Mouse (Mus musculus) lung, embryonic 15.5 days (tissue): ENCODE data around the gene Tmem167. TPM values are rescaled to one million over a fixed set of nuclear protein-coding genes. Genes with fewer than 3 reads are reported as not detected.
"Not testable (repeated sequence)": the region's sequence is repeated elsewhere in the genome, so short reads cannot be mapped to it uniquely, and the experiment has no call there.

ENCODE experiments used
- ATAC-seq: fragments of 200-750 bp; cut with Nextera tagmentation; 2 replicates; pipeline ENCODE4 v1.8.0; 2017; ENCODE audit warnings: moderate number of reproducible peaks, borderline replicate concordance; ENCODE audit not compliant: low FRiP score, low TSS enrichment; ENCODE audit errors: extremely low read depth
- H3K27ac ChIP-seq: fragments of 300-500 bp; sonication (generic); 2 replicates; pipeline ENCODE4 v1.5.1; 2015; ENCODE audit warnings: moderate library complexity, mild to moderate bottlenecking, inconsistent platforms
- H3K27me3 ChIP-seq: fragments of 300-500 bp; sonication (generic); 2 replicates; pipeline ENCODE4 v1.6.1; 2015; ENCODE audit warnings: inconsistent platforms
- H3K36me3 ChIP-seq: fragments of 300-500 bp; sonication (generic); 2 replicates; pipeline ENCODE4 v1.6.1; 2015; ENCODE audit warnings: inconsistent platforms
- H3K4me1 ChIP-seq: fragments of 300-500 bp; sonication (generic); 2 replicates; pipeline ENCODE4 v1.6.1; 2015; ENCODE audit warnings: inconsistent platforms
- H3K4me2 ChIP-seq: fragments of 300-500 bp; sonication (generic); 2 replicates; pipeline ENCODE4 v1.6.1; 2015; ENCODE audit warnings: inconsistent platforms, mild to moderate bottlenecking, moderate library complexity
- H3K4me3 ChIP-seq: fragments of 300-500 bp; sonication (generic); 2 replicates; pipeline ENCODE4 v1.5.1; 2015; ENCODE audit warnings: mild to moderate bottlenecking, inconsistent platforms
- H3K9ac ChIP-seq: fragments of 300-500 bp; sonication (generic); 2 replicates; pipeline ENCODE4 v1.6.1; 2015; ENCODE audit warnings: inconsistent platforms
- H3K9me3 ChIP-seq: fragments of 300-500 bp; sonication (generic); 2 replicates; pipeline ENCODE4 v1.6.1; 2016; ENCODE audit warnings: inconsistent platforms
- WGBS: fragments of 180-500 bp; shearing (Covaris S2); methylation state at CpG from one replicate; pipeline ENCODE4 v1.1.7; 2015; 5-methylcytosine and 5-hydroxymethylcytosine counted together
- polyA plus RNA-seq: library from polyadenylated mRNA; unstranded; fragments of >200 nt; fragmentation: Nextera tagmentation; extraction: Ambion mirVana; gene quantifications from 2 replicates; pipeline ENCODE4 v1.2.1, GENCODE M21; 2015

Gene Tmem167
- polyA plus RNA-seq: 53.0 and 53.6 TPM in 2 replicates

DNA sequence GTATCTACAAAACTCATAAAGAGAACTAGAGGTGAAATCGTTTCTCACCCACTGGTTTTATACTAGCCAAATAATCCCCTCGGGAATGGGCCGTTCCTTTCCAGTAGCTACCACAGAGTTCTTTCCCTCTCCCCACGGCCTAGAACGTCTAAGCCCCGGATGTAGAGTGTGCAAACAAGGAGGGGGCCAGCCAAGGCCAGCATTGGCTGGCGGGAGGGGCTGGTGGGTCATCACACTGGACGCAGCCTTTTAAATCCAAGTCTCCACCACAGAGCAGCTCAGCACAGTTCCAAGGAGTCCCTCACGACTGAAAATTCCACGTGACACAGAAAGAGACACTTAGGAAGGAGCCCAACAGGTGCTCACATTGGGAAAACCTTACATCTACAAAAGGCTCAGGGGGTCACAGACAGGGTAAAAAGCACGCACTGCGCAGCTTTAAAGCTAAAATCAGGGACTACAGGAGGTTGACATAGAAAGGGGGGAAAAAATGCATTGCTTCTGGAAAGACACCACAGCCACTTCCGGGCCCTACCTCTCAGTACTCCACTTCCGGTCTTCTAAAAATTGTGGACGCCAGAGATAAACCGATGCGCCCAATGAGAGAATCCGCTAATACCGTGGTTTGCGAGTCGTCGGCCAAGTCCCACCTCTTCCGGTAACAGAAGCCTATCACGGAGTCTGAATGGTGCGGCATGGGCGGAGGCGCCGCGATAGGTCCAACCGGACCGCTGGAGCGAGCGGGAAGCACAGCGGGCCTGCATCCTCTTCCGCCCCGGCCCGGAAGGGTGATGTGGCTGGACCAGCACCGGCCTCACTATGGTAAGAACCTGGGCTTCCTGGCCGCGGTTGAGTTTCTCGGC lies at the start of gene Tmem167, which contains the start of gene Xrcc4:
Gene Tmem167, plus strand, starts transcription at position 162 of the 863 bp plus-strand sequence.
Gene Xrcc4, minus strand, starts transcription at position 647 of the 863 bp plus-strand sequence.
- H3K4me3 ChIP-seq: peak within 1 kb of the TSS; percentile 88
- ATAC-seq: peak; percentile 100
- no peaks in the 10 kb centered on the region for H3K9me3 ChIP-seq
- H3K27ac ChIP-seq: peak within 1 kb of the TSS; percentile 80
- H3K4me1 ChIP-seq: peaks cover 2% of the 10 kb centered on the region
- peak within 1 kb of the TSS; percentile 89 for H3K9ac ChIP-seq
- 0 out of 2 replicates have a peak, but pooled peaks cover 4% of the 10 kb centered on the region for H3K36me3 ChIP-seq
- no peaks in the 10 kb centered on the region for H3K27me3 ChIP-seq
- H3K4me2 ChIP-seq: peak within 1 kb of the TSS; percentile 88
- WGBS: 1% methylated on average over 41 of the region's 41 CpGs

GRCm38 (mm10) chr13:90039613-90040012 lies 49.3 kb upstream of the Tmem167 start:
- no peak overlapping the region for H3K4me3 ChIP-seq
- 7% methylated on average over 2 of the region's 2 CpGs for WGBS
- no peak for ATAC-seq

DNA sequence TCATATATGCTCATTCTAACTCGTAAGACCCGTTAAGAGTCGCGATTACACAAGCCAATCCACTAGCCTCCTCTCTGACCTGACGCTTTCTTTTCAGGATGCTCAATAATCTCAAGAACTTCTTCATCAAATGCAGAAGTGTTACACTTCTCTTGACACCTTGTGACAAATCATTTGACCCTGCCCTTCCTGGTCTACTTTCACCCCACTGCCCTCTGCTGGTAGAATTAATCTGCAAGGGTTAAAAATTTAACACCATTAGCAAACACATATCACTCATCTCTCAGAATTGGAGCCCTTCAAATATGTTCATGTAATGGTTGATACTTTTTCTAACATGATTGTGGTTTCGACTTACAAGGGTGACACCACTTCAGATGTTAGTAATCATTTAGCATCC lies 37.2 kb upstream of the Tmem167 start:
- no peaks in the 10 kb centered on the region for H3K36me3 ChIP-seq
- H3K27me3 ChIP-seq: no peaks in the 10 kb centered on the region
- H3K4me1 ChIP-seq: no peaks in the 10 kb centered on the region
- H3K4me2 ChIP-seq: no peak overlapping the region
- WGBS: 55% methylated on average over 6 of the region's 6 CpGs
- H3K27ac ChIP-seq: no peak overlapping the region
- no peak overlapping the region for H3K4me3 ChIP-seq
- ATAC-seq: no peak
- no peaks in the 10 kb centered on the region for H3K9me3 ChIP-seq
- no peak overlapping the region for H3K9ac ChIP-seq

More at GRCm38 (mm10) chr13:90039613-90040012, 49.3 kb upstream of the Tmem167 start:
- H3K9ac ChIP-seq: no peak overlapping the region
- H3K4me2 ChIP-seq: no peak overlapping the region
- H3K9me3 ChIP-seq: no peaks in the 10 kb centered on the region
- H3K27me3 ChIP-seq: no peaks in the 10 kb centered on the region
- H3K4me1 ChIP-seq: 0 out of 2 replicates have a peak, but pooled peaks cover 3% of the 10 kb centered on the region
- no peaks in the 10 kb centered on the region for H3K36me3 ChIP-seq
- no peak overlapping the region for H3K27ac ChIP-seq

GRCm38 (mm10) chr13:90052408-90052807 lies 36.5 kb upstream of the Tmem167 start:
- Histone ChIP-seq H3K4me1 (no peaks in the 10 kb centered on the region), H3K36me3 (no peaks in the 10 kb centered on the region), H3K4me2 (no peak overlapping the region), H3K27me3 (no peaks in the 10 kb centered on the region), H3K9me3 (no peaks in the 10 kb centered on the region), H3K9ac (no peak overlapping the region), H3K4me3 (no peak overlapping the region), H3K27ac (no peak overlapping the region)
- no peak for ATAC-seq
- 72% methylated on average over 3 of the region's 3 CpGs for WGBS

GRCm38 (mm10) chr13:90061877-90062276 lies 27.0 kb upstream of the Tmem167 start:
- WGBS: 81% methylated on average over 1 of the region's 1 CpGs
- Histone ChIP-seq H3K4me1 (no peaks in the 10 kb centered on the region), H3K9me3 (no peaks in the 10 kb centered on the region), H3K36me3 (no peaks in the 10 kb centered on the region), H3K4me2 (no peak overlapping the region), H3K27ac (no peak overlapping the region), H3K9ac (no peak overlapping the region), H3K27me3 (no peaks in the 10 kb centered on the region), H3K4me3 (no peak overlapping the region)
- no peak for ATAC-seq

GRCm38 (mm10) chr13:90089825-90090183 lies 881 bp downstream of the Tmem167 start:
- Histone ChIP-seq H3K9ac (peak overlapping the region; percentile 89), H3K36me3 (0 out of 2 replicates have a peak, but pooled peaks cover 4% of the 10 kb centered on the region), H3K9me3 (no peaks in the 10 kb centered on the region), H3K27me3 (no peaks in the 10 kb centered on the region), H3K4me1 (peaks cover 2% of the 10 kb centered on the region), H3K4me2 (peak overlapping the region; percentile 54), H3K4me3 (peak overlapping the region; percentile 88), H3K27ac (peak overlapping the region; percentile 79)
- 0% methylated on average over 26 of the region's 27 CpGs for WGBS
- peak; percentile 74 for ATAC-seq

DNA sequence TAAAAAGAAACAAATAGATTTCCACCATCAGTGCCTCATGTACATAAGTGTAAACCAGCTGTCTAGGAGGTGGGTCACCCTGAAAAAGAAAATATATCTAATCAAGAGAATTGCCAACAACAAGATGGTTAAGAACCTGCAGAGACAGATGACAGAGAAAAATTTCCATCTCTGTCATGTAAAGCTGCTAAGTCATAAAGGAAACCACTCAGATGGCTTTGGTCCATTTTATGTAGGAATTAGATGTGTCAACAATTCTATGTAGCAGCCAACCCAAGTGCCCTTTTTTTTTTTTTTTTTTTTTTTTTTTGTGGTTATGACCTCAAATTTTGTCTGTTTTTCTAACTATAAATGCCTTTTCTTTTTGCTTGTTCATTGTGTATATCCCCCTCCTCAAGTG lies 12.6 kb downstream of the Tmem167 start:
- Histone ChIP-seq H3K36me3 (peaks cover 34% of the 10 kb centered on the region), H3K27ac (no peak overlapping the region)
- ATAC-seq: no peak

GRCm38 (mm10) chr13:90106139-90106538 lies 17.2 kb downstream of the Tmem167 start:
- Histone ChIP-seq H3K4me2 (no peak overlapping the region), H3K4me1 (no peaks in the 10 kb centered on the region), H3K4me3 (no peak overlapping the region), H3K9me3 (no peaks in the 10 kb centered on the region), H3K9ac (no peak overlapping the region), H3K27ac (no peak overlapping the region), H3K36me3 (peaks cover 34% of the 10 kb centered on the region), H3K27me3 (no peaks in the 10 kb centered on the region)
- WGBS: 89% methylated on average over 7 of the region's 7 CpGs
- ATAC-seq: no peak

More for the DNA sequence above, 12.6 kb downstream of the Tmem167 start:
- no peaks in the 10 kb centered on the region for H3K27me3 ChIP-seq
- no peak overlapping the region for H3K9ac ChIP-seq
- no peak overlapping the region for H3K4me2 ChIP-seq
- H3K9me3 ChIP-seq: no peaks in the 10 kb centered on the region
- H3K4me3 ChIP-seq: no peak overlapping the region
- H3K4me1 ChIP-seq: no peaks in the 10 kb centered on the region

DNA sequence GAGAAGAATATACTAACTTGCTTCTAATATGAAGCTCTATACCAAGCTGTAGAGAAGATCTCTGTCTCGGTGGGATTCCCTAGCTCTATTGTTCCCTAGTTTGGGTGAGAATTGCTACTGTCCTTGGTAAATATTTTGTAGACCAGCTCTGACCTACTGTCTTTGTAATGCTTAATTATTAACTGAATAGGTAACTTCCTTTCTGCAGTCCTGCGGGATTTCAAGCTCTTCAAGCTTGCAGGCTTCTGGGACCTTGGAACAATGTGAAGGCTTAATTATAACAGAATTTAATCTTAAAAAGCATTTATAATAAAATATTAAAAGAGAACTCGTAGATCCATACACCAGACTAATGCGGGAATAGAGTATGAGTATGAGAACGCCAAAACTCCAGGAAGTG lies 19.8 kb downstream of the Tmem167 start:
- WGBS: 91% methylated on average over 5 of the region's 5 CpGs
- peaks cover 23% of the 10 kb centered on the region for H3K36me3 ChIP-seq
- H3K9me3 ChIP-seq, H3K4me3 ChIP-seq, H3K27ac ChIP-seq, H3K4me1 ChIP-seq, H3K9ac ChIP-seq, H3K4me2 ChIP-seq, ATAC-seq, H3K27me3 ChIP-seq: not testable (repeated sequence)

- ATAC-seq: no peak
- WGBS: 71% methylated on average over 1 of the region's 1 CpGs
- no peaks in the 10 kb centered on the region for H3K27me3 ChIP-seq
- no peaks in the 10 kb centered on the region for H3K4me1 ChIP-seq
- H3K4me2 ChIP-seq: no peak overlapping the region
- no peak overlapping the region for H3K9ac ChIP-seq
- H3K4me3 ChIP-seq: no peak overlapping the region
- H3K9me3 ChIP-seq: no peaks in the 10 kb centered on the region
- H3K36me3 ChIP-seq: no peaks in the 10 kb centered on the region
- no peak overlapping the region for H3K27ac ChIP-seq
These were observed 22.8 kb downstream of the Tmem167 start for GRCm38 (mm10) chr13:90111681-90112080.

- Histone ChIP-seq H3K9me3 (no peaks in the 10 kb centered on the region), H3K36me3 (no peaks in the 10 kb centered on the region), H3K9ac (no peak overlapping the region), H3K4me1 (peaks cover 4% of the 10 kb centered on the region; the same call in 1 of the 2 replicates), H3K27me3 (no peaks in the 10 kb centered on the region), H3K4me2 (no peak overlapping the region), H3K27ac (no peak overlapping the region), H3K4me3 (no peak overlapping the region)
- 81% methylated on average over 3 of the region's 3 CpGs for WGBS
- peak; percentile 35; the same call in 1 of the 2 replicates for ATAC-seq
These were observed 47.4 kb downstream of the Tmem167 start for GRCm38 (mm10) chr13:90136156-90136910.

GRCm38 (mm10) chr13:90141681-90142080 lies 52.8 kb downstream of the Tmem167 start:
- no peaks in the 10 kb centered on the region for H3K36me3 ChIP-seq
- no peaks in the 10 kb centered on the region for H3K27me3 ChIP-seq
- H3K9me3 ChIP-seq: no peaks in the 10 kb centered on the region
- H3K4me3 ChIP-seq: no peak overlapping the region
- H3K27ac ChIP-seq: no peak overlapping the region
- 90% methylated on average over 1 of the region's 1 CpGs for WGBS
- no peak overlapping the region for H3K4me2 ChIP-seq
- H3K9ac ChIP-seq: no peak overlapping the region
- no peak for ATAC-seq
- 0 out of 2 replicates have a peak, but pooled peaks cover 1% of the 10 kb centered on the region for H3K4me1 ChIP-seq
